Mouse (Mus musculus): ENCODE measurements around the gene Tpst2. TPM values are rescaled to one million over a fixed set of nuclear protein-coding genes. Genes with fewer than 3 reads are reported as not detected.

The Tpst2 gene
- total and polyA plus RNA-seq, 3 experiments, result 36.9 to 43.6 (median 38.3) TPM

DNA sequence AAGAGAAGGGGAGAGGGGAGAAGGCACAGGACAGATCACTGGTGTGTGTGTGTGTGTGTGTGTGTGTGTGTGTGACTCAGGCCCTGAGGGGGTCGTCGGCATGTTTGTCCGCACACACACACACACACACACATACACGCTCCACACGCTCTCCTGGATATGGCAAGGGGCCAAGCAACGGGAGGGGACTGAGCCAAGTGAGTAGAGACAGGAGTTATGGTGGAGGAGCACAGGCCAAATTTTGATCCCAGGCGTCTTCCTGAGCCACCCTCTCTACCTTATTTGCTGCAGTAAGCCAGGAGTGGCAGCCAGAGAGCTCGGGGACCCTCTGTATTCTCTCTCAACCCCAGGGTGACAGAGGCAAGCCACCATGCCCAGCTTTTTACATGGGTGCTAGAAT lies 12.7 kb downstream of the Tpst2 start:
- Histone ChIP-seq H3K27ac (peak overlapping the region; percentile 80), H3K4me3 (peak overlapping the region; percentile 47), H3K79me2 (replicated peaks; ENCODE audit: control insufficient read depth, insufficient read depth, low read length) (peaks cover 17% of the 10 kb centered on the region), H3K4me1 (ENCODE audit: control insufficient read depth, insufficient read depth, low read length) (peaks cover 54% of the 10 kb centered on the region), H3K36me3 (ENCODE audit: control insufficient read depth, insufficient read depth, low read length) (no peaks in the 10 kb centered on the region), H3K27me3 (ENCODE audit: control insufficient read depth, insufficient read depth, low read length) (no peaks in the 10 kb centered on the region), H3K9ac (ENCODE audit: low read depth, low read length) (peak overlapping the region; percentile 53)
- intact Hi-C loops (cut with DNase I), result loop anchor here (1.0 kb wide), 1 partner anchor 9 kb away; no protein-coding TSS in a partner anchor
- no peak for TF ChIP-seq EP300 (IDR thresholded peaks at IDR 0.05; ENCODE audit: insufficient read depth, low read depth, low read length)
- no peak for TF ChIP-seq CTCF (IDR thresholded peaks at IDR 0.05)
- WGBS, result 14% methylated on average over 8 of the region's 8 CpGs
- peak; percentile 64 to 67 for DNase-seq

DNA sequence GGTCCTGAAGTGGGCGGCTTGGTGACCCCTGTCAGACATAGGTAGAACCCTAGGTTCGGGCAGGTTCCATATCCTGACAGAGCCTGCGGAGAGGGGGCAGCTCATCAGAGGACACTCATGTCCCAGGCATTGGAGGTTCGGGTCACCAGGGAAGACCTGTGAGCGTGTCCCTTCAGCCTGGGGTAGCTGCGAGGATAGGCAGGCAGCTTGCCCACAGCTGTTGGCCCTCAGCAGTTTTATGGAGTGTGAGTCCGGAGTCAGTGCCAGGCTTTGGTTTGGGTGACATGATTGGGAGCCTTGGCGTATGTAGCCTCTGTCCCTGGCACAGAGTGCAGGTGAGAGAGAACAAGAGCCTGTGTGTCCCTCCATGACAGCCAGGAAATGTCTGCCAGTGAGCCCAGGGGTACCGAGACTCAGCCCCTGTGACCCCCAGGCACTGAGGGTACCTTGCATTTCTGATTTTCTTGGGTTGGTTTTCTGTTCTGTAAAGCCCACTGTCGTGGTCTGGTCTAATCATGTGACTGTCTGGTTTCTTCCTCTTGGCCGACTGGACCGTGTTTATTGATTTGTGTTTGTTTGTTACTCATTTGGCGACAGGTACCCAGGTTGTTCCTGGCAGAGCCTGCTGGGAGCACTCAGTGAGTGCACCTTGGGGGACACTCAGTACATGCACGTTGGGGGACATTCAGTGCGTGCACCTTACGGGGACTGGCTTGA lies 13.5 kb downstream of the Tpst2 start:
- peaks cover 56% of the 10 kb centered on the region for H3K4me1 ChIP-seq (ENCODE audit: control insufficient read depth, insufficient read depth, low read length)
- peak; percentile 63 to 81 for DNase-seq
- H3K4me3 ChIP-seq, result peak overlapping the region; percentile 47
- peak overlapping the region; percentile 80 for H3K27ac ChIP-seq
- peak overlapping the region; percentile 53 for H3K9ac ChIP-seq (ENCODE audit: low read depth, low read length)
- WGBS, result 31% methylated on average over 16 of the region's 16 CpGs
- H3K27me3 ChIP-seq (ENCODE audit: control insufficient read depth, insufficient read depth, low read length), result no peaks in the 10 kb centered on the region
- H3K79me2 ChIP-seq (replicated peaks; ENCODE audit: control insufficient read depth, insufficient read depth, low read length), result peaks cover 23% of the 10 kb centered on the region
- no peak for TF ChIP-seq CTCF (IDR thresholded peaks at IDR 0.05)
- 0 out of 2 replicates have a peak, but pooled peaks have one; percentile 56 for TF ChIP-seq EP300 (IDR thresholded peaks at IDR 0.05; ENCODE audit: insufficient read depth, low read depth, low read length)
- H3K36me3 ChIP-seq (ENCODE audit: control insufficient read depth, insufficient read depth, low read length), result no peaks in the 10 kb centered on the region
- intact Hi-C loops (cut with DNase I), result loop anchor here (1.0 kb wide), 2 partner anchors 10 to 14 kb away; partner anchors contain the start of gene Tpst2

DNA sequence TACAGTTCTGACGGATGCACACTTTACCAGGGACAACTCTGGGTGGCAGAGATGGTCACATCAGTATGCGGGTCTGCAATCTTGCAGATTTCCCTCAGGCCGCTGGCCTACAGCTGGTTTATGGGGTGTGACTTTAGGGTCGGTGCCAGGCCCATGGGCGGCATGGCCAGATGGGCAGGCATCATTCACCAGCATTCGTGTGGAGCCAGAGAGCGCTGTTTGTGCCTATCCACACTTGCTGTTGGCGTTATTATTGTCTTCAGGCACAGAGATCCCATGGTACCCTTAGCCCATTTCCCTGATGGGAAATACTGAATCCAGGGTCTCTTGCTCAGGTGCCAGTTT lies 14.0 kb downstream of the Tpst2 start:
- intact Hi-C loops (cut with DNase I), result loop anchor here (1.0 kb wide), 1 partner anchor 14 kb away; the partner anchor contains the start of gene Tpst2
- Histone ChIP-seq H3K27me3 (ENCODE audit: control insufficient read depth, insufficient read depth, low read length) (no peaks in the 10 kb centered on the region), H3K4me1 (ENCODE audit: control insufficient read depth, insufficient read depth, low read length) (peaks cover 56% of the 10 kb centered on the region), H3K79me2 (replicated peaks; ENCODE audit: control insufficient read depth, insufficient read depth, low read length) (peaks cover 24% of the 10 kb centered on the region), H3K9ac (ENCODE audit: low read depth, low read length) (peak overlapping the region; percentile 23; the same call in 1 of the 2 replicates), H3K36me3 (ENCODE audit: control insufficient read depth, insufficient read depth, low read length) (no peaks in the 10 kb centered on the region), H3K27ac (peak overlapping the region; percentile 80), H3K4me3 (peak overlapping the region; percentile 47; the same call in 1 of the 2 replicates)
- 53% methylated on average over 8 of the region's 8 CpGs for WGBS
- DNase-seq, result no peak
- TF ChIP-seq POLR2A (IDR thresholded peaks at IDR 0.05; ENCODE audit: insufficient read depth, low read depth, low read length) (no peak), EP300 (IDR thresholded peaks at IDR 0.05; ENCODE audit: insufficient read depth, low read depth, low read length) (no peak), CTCF (IDR thresholded peaks at IDR 0.05) (no peak)

DNA sequence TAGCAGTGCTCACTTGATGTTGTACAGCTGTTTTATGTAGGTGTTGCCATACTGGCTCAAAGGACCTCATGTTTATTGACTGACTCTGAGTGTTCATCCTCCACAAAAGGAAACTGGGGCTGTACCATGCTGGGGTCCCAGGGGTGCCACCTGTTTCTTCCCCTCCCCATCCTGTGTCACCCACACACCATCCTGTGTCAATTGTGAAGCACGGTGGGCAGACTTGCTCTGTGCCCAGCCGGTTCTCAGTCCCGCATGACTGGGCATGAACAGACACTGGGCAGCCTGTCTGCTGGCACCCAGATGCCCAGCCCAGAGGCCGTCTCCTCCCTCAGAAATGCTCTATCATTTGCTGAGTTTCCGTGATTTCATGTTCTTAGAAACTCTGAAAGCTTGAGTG lies 15.4 kb downstream of the Tpst2 start:
- Histone ChIP-seq H3K27ac (no peak overlapping the region), H3K4me1 (ENCODE audit: control insufficient read depth, insufficient read depth, low read length) (peaks cover 60% of the 10 kb centered on the region), H3K36me3 (ENCODE audit: control insufficient read depth, insufficient read depth, low read length) (no peaks in the 10 kb centered on the region), H3K79me2 (replicated peaks; ENCODE audit: control insufficient read depth, insufficient read depth, low read length) (peaks cover 23% of the 10 kb centered on the region), H3K4me3 (no peak overlapping the region; the same call in 1 of the 2 replicates), H3K27me3 (ENCODE audit: control insufficient read depth, insufficient read depth, low read length) (no peaks in the 10 kb centered on the region), H3K9ac (ENCODE audit: low read depth, low read length) (no peak overlapping the region; the same call in 1 of the 2 replicates)
- no peak for DNase-seq
- TF ChIP-seq EP300 (IDR thresholded peaks at IDR 0.05; ENCODE audit: insufficient read depth, low read depth, low read length) (no peak), CTCF (IDR thresholded peaks at IDR 0.05) (no peak), POLR2A (IDR thresholded peaks at IDR 0.05; ENCODE audit: insufficient read depth, low read depth, low read length) (no peak)
- WGBS, result 56% methylated on average over 5 of the region's 5 CpGs
- intact Hi-C loops (cut with DNase I), result no loop called here

DNA sequence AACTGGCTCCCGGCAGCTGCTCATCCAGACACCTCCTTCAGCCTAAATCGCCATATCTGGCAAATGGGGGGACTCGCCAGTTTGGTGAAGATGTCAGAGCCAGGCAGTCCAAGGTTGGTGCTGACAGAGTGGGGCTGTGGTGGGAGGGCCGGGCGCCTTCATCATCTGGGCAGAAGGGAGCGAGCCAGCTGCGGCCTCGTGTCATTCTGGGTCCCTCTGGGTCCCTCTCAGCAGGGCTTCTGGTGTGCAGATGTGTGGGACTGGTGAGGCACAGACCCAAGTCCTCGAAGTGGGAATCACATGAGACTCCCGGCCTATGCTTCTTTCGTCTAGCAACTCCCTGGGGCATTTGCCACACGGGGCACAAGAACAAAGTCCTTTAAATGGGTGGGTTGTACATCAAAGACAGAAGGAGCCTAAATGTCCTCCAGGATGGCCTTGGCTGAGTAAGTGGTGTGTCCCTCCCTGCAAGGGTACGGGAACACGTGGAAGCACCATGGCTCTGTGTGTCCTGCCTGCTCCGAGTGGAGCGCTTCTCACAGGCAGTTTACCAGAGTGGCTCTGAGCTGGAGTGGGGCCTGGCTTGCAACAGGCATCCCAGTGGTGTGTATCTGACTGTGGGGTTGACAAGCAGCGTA lies 16.0 kb downstream of the Tpst2 start:
- intact Hi-C loops (cut with DNase I), result no loop called here
- no peaks in the 10 kb centered on the region for H3K36me3 ChIP-seq (ENCODE audit: control insufficient read depth, insufficient read depth, low read length)
- H3K4me1 ChIP-seq (ENCODE audit: control insufficient read depth, insufficient read depth, low read length), result peaks cover 60% of the 10 kb centered on the region
- peak overlapping the region; percentile 2; the same call in 1 of the 2 replicates for H3K9ac ChIP-seq (ENCODE audit: low read depth, low read length)
- WGBS, result 54% methylated on average over 17 of the region's 17 CpGs
- H3K79me2 ChIP-seq (replicated peaks; ENCODE audit: control insufficient read depth, insufficient read depth, low read length), result peaks cover 23% of the 10 kb centered on the region
- H3K27ac ChIP-seq, result peak overlapping the region; percentile 11; the same call in 1 of the 2 replicates
- peak in 1 of 2 experiments; percentile 38 for DNase-seq
- H3K4me3 ChIP-seq, result no peak overlapping the region
- no peak for TF ChIP-seq EP300 (IDR thresholded peaks at IDR 0.05; ENCODE audit: insufficient read depth, low read depth, low read length)
- no peak for TF ChIP-seq CTCF (IDR thresholded peaks at IDR 0.05)
- no peak for TF ChIP-seq POLR2A (IDR thresholded peaks at IDR 0.05; ENCODE audit: insufficient read depth, low read depth, low read length)
- no peaks in the 10 kb centered on the region for H3K27me3 ChIP-seq (ENCODE audit: control insufficient read depth, insufficient read depth, low read length)

DNA sequence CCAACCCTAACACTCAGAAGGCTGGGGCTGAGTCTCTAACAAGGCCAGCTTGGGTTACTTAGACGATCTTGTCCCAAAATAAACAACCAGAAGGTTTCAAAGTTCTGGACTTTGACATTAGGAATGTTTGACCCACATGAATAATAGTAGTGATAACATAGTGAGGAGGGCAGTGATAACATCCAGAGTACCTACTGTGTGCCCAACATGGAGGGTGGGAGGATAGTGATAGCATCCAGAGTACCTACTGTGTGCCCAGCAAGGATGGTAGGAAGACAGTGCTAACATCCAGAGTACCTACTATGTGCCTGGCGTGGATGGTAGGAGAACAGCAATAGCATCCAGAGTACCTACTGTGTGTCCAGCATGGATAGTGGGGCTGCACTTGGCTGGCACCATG lies 17.3 kb downstream of the Tpst2 start:
- Histone ChIP-seq H3K79me2 (replicated peaks; ENCODE audit: control insufficient read depth, insufficient read depth, low read length) (peaks cover 24% of the 10 kb centered on the region), H3K4me3 (no peak overlapping the region), H3K4me1 (ENCODE audit: control insufficient read depth, insufficient read depth, low read length) (peaks cover 61% of the 10 kb centered on the region), H3K36me3 (ENCODE audit: control insufficient read depth, insufficient read depth, low read length) (no peaks in the 10 kb centered on the region), H3K9ac (ENCODE audit: low read depth, low read length) (no peak overlapping the region), H3K27ac (no peak overlapping the region), H3K27me3 (ENCODE audit: control insufficient read depth, insufficient read depth, low read length) (no peaks in the 10 kb centered on the region)
- TF ChIP-seq CTCF (IDR thresholded peaks at IDR 0.05) (no peak), POLR2A (IDR thresholded peaks at IDR 0.05; ENCODE audit: insufficient read depth, low read depth, low read length) (no peak), EP300 (IDR thresholded peaks at IDR 0.05; ENCODE audit: insufficient read depth, low read depth, low read length) (no peak)
- WGBS, result 52% methylated on average over 2 of the region's 2 CpGs
- no peak for DNase-seq
- intact Hi-C loops (cut with DNase I), result no loop called here
